Mouse (Mus musculus): ENCODE results near the gene Mga. TPM values are rescaled to one million over a fixed set of nuclear protein-coding genes. Genes with fewer than 3 reads are reported as not detected.

The Mga gene
- polyA plus RNA-seq, 1 experiment, result 25.3 TPM

Other genes starting within 250 kb of the Mga start
- 5.5 and 6.4 TPM in 2 replicates for gene Ndufaf1, start 234.4 kb upstream of the Mga start, polyA plus RNA-seq (2012; rRNA removed)
- gene Rtf1, start 222.2 kb upstream of the Mga start, polyA plus RNA-seq (2012; rRNA removed), result 7.8 and 10.0 TPM in 2 replicates
- 3.0 and 3.2 TPM in 2 replicates for gene Itpka, start 154.9 kb upstream of the Mga start, polyA plus RNA-seq (2012; rRNA removed)
- 0.24 and 0.49 TPM in 2 replicates for gene Ltk, start 136.8 kb upstream of the Mga start, polyA plus RNA-seq (2012; rRNA removed)
- gene Rpap1, start 109.7 kb upstream of the Mga start, polyA plus RNA-seq (2012; rRNA removed), result 11.6 and 16.2 TPM in 2 replicates
- gene Tyro3, start 99.5 kb upstream of the Mga start, polyA plus RNA-seq (2012; rRNA removed), result 3.9 and 6.5 TPM in 2 replicates
- 34.5 and 35.2 TPM in 2 replicates for gene Mapkbp1, start 75.5 kb downstream of the Mga start, polyA plus RNA-seq (2012; rRNA removed)
- gene Jmjd7, start 130.3 kb downstream of the Mga start, polyA plus RNA-seq (2012; rRNA removed), result 7.4 and 14.9 TPM in 2 replicates
- 1.5 and 3.3 TPM in 2 replicates for gene Gm28042, start 130.3 kb downstream of the Mga start, polyA plus RNA-seq (2012; rRNA removed)
- gene Pla2g4b, start 136.2 kb downstream of the Mga start, polyA plus RNA-seq (2012; rRNA removed), result 1.3 and 2.6 TPM in 2 replicates